Mouse (Mus musculus) bone marrow, adult 2 months (tissue): ENCODE measurements at regions not wholly inside any gene's neighbourhood (a gene's known extent, or its start where the extent isn't known, plus 50 kb on each side); places are given as distances from the start of the nearest gene placed in this dataset.

Experiments used
- CTCF ChIP-seq: fragments of 200-500 bp; IDR thresholded peaks from 2 replicates; pipeline ENCODE4 v1.5.1; 2011; ENCODE audit warnings: low read length, control low read depth; ENCODE audit not compliant: control insufficient read depth, insufficient read depth
- POLR2A ChIP-seq: fragments of 200-500 bp; IDR thresholded peaks from 2 replicates; pipeline ENCODE4 v1.6.1; 2011; ENCODE audit warnings: low read depth, mild to moderate bottlenecking, control low read depth, low read length, borderline replicate concordance; ENCODE audit not compliant: control insufficient read depth

DNA sequence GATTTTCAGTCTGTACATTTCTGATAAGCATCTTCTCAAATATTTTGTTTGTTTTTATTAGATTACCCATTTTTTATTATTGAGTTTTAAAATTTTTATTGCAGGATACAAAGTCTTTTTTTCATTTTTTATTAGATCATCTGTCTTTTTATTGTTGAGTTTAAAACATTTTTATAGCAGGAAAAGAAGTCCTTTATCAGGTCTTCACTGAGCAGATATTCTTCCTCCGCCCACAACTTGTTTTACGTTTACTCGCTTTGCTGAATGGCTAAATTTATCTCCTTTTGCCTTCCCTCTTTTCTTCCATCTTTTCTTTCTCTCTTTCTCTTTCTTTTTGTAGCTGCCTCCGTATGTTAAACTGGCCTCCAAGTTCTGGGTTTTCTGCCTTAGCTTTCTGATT, 721.5 kb downstream of the Adgrl2 start:
- TF ChIP-seq CTCF (no peak), POLR2A (no peak)
